Mouse (Mus musculus) heart, embryonic 10.5 days (tissue): Measurements from ENCODE around the gene Cdh22. TPM values are rescaled to one million over a fixed set of nuclear protein-coding genes. Genes with fewer than 3 reads are reported as not detected.

Experiments used
- DNase-seq: peaks from one replicate; pipeline ENCODE4 v3.0.0-alpha.2; 2017; ENCODE audit warnings: low spot score
- H3K27ac ChIP-seq: fragments of 300-500 bp; sonication (generic); 2 replicates; pipeline ENCODE4 v1.5.1; 2016; ENCODE audit warnings: mild to moderate bottlenecking
- H3K27me3 ChIP-seq: fragments of 300-500 bp; sonication (generic); 2 replicates; pipeline ENCODE4 v1.6.1; 2016; ENCODE audit warnings: mild to moderate bottlenecking; ENCODE audit not compliant: poor library complexity, insufficient read depth, severe bottlenecking
- H3K36me3 ChIP-seq: fragments of 300-500 bp; sonication (generic); 2 replicates; pipeline ENCODE4 v1.6.1; 2016; ENCODE audit warnings: mild to moderate bottlenecking, moderate library complexity
- H3K4me1 ChIP-seq: fragments of 300-500 bp; sonication (generic); 2 replicates; pipeline ENCODE4 v1.6.1; 2016; ENCODE audit warnings: mild to moderate bottlenecking
- H3K4me3 ChIP-seq: fragments of 300-500 bp; sonication (generic); 2 replicates; pipeline ENCODE4 v1.5.1; 2016; ENCODE audit warnings: mild to moderate bottlenecking, moderate library complexity
- H3K9me3 ChIP-seq: fragments of 300-500 bp; sonication (generic); 2 replicates; pipeline ENCODE4 v1.6.1; 2016; ENCODE audit warnings: mild to moderate bottlenecking, moderate library complexity
- WGBS: fragments of 180-500 bp; shearing (Covaris S2); methylation state at CpG from one replicate; pipeline ENCODE4 v1.1.7; 2016; 5-methylcytosine and 5-hydroxymethylcytosine counted together
- polyA plus RNA-seq: library from polyadenylated mRNA; unstranded; fragments of >200 nt; fragmentation: Nextera tagmentation; extraction: Ambion mirVana; gene quantifications from 2 replicates; pipeline ENCODE4 v1.2.1, GENCODE M21; 2016

Cdh22 gene
- polyA plus RNA-seq, 1 experiment from 2014 or later = 0.04 TPM

GRCm38 (mm10) chr2:165112149-165112548, 122.5 kb downstream of the Cdh22 start:
- DNase-seq = peak; percentile 90
- Histone ChIP-seq H3K36me3 (no peaks in the 10 kb centered on the region), H3K4me1 (peaks cover 13% of the 10 kb centered on the region), H3K4me3 (peak overlapping the region; percentile 27), H3K27ac (no peak overlapping the region), H3K27me3 (peaks cover 100% of the 10 kb centered on the region), H3K9me3 (no peaks in the 10 kb centered on the region)
- WGBS = 2% methylated on average over 54 of the region's 54 CpGs

DNA sequence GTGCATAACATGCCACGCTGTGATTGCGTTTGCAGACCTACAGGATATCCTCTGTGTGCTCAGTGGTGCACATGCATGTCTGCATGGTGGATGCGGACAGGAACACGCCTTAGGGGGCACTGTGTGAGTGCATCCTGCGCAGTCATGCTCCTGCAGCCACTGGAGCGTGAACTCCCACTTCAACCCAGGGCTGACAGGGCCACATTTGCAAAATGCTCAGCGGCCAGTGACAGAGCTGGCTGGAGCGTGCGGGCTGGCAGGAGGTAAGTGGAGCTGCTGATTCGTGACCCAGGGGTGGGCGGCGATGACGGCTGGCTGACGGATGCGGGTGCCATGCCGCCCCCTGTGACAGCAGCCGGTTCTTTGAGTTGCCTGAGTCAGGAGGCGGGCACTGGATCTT, 128.1 kb downstream of the Cdh22 start:
- Histone ChIP-seq H3K27me3 (peaks cover 100% of the 10 kb centered on the region), H3K9me3 (no peaks in the 10 kb centered on the region), H3K36me3 (no peaks in the 10 kb centered on the region), H3K4me1 (peaks cover 11% of the 10 kb centered on the region), H3K27ac (no peak overlapping the region), H3K4me3 (no peak overlapping the region)
- DNase-seq = no peak
- WGBS = 13% methylated on average over 18 of the region's 18 CpGs

DNA sequence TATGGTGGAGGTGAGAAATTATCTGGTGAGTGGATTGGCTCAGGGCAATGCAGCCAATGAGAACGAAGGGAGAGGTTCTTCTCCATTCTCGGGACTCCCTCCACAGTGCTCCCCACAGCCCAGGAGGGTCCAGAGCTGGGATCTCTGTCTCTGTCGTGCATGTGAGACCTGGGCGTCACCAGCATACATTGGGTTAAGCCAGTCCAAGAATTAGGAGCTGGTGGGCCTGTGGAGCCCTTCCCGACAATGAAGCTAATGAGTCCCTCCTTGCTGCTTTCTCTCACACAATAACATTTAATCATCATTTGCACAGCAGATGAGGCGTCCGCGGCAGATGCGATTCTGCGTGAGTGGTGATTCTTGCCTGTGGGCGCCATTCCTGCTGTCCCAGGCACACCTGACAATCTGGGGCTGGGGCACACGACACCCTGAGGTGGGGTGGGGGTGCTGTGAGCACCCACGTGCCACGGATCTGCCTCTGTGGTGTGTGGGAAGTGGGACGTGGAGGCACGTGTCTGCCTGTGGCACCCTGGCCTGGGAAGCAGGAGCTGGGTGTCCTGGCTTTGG, 129.1 kb downstream of the Cdh22 start:
- Histone ChIP-seq H3K4me3 (no peak overlapping the region), H3K4me1 (peaks cover 21% of the 10 kb centered on the region), H3K27me3 (peaks cover 100% of the 10 kb centered on the region), H3K27ac (no peak overlapping the region), H3K36me3 (no peaks in the 10 kb centered on the region), H3K9me3 (no peaks in the 10 kb centered on the region)
- DNase-seq = no peak
- 78% methylated on average over 16 of the region's 16 CpGs for WGBS

GRCm38 (mm10) chr2:165102920-165103319, 131.7 kb downstream of the Cdh22 start:
- Histone ChIP-seq H3K27ac (no peak overlapping the region), H3K9me3 (no peaks in the 10 kb centered on the region), H3K4me1 (peaks cover 38% of the 10 kb centered on the region), H3K4me3 (no peak overlapping the region), H3K36me3 (no peaks in the 10 kb centered on the region), H3K27me3 (peaks cover 100% of the 10 kb centered on the region)
- 76% methylated on average over 3 of the region's 3 CpGs for WGBS
- DNase-seq = no peak

- H3K36me3 ChIP-seq = no peaks in the 10 kb centered on the region
- no peaks in the 10 kb centered on the region for H3K9me3 ChIP-seq
- WGBS = 2% methylated on average over 6 of the region's 6 CpGs
- peak overlapping the region; percentile 24; the same call in 1 of the 2 replicates for H3K4me3 ChIP-seq
- no peak overlapping the region for H3K27ac ChIP-seq
- H3K4me1 ChIP-seq = peaks cover 39% of the 10 kb centered on the region
- peaks cover 100% of the 10 kb centered on the region for H3K27me3 ChIP-seq
- peak; percentile 92 for DNase-seq
Observed at GRCm38 (mm10) chr2:165100749-165101148, 133.9 kb downstream of the Cdh22 start.

GRCm38 (mm10) chr2:165098861-165099260, 135.8 kb downstream of the Cdh22 start:
- Histone ChIP-seq H3K4me1 (peaks cover 40% of the 10 kb centered on the region), H3K36me3 (no peaks in the 10 kb centered on the region)
- WGBS = 87% methylated on average over 3 of the region's 3 CpGs

GRCm38 (mm10) chr2:165096367-165096766, 138.3 kb downstream of the Cdh22 start:
- no peaks in the 10 kb centered on the region for H3K9me3 ChIP-seq
- no peak for DNase-seq
- no peak overlapping the region for H3K4me3 ChIP-seq
- 15% methylated on average over 10 of the region's 10 CpGs for WGBS
- peaks cover 37% of the 10 kb centered on the region for H3K4me1 ChIP-seq
- H3K36me3 ChIP-seq = no peaks in the 10 kb centered on the region
- H3K27ac ChIP-seq = no peak overlapping the region
- peaks cover 96% of the 10 kb centered on the region for H3K27me3 ChIP-seq

More at GRCm38 (mm10) chr2:165098861-165099260, 135.8 kb downstream of the Cdh22 start:
- Histone ChIP-seq H3K9me3 (no peaks in the 10 kb centered on the region), H3K27ac (no peak overlapping the region), H3K27me3 (peaks cover 100% of the 10 kb centered on the region), H3K4me3 (no peak overlapping the region)
- no peak for DNase-seq

DNA sequence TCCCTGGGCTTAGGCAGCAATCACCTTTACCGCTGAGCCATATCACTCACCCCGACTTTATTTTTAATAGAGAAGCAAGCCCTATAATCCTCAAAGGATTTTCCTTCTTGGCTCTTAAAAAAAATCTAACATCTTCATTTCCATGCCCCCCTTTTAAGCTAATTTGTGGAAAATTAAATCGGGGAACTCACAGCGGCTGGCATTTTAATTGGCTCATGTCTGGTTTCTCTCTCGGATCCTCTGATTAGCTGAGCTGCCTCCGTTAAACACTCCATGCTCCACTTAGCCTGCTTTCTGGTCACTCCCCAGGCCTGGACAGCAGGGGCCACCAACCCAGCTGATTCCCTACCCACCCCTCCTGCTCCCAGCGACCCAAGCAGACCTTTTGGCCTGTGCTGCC, 142.3 kb downstream of the Cdh22 start:
- Histone ChIP-seq H3K4me3 (no peak overlapping the region), H3K27me3 (peaks cover 76% of the 10 kb centered on the region), H3K36me3 (no peaks in the 10 kb centered on the region), H3K4me1 (peaks cover 13% of the 10 kb centered on the region; the same call in 1 of the 2 replicates), H3K9me3 (no peaks in the 10 kb centered on the region), H3K27ac (no peak overlapping the region)
- WGBS = 58% methylated on average over 7 of the region's 7 CpGs
- no peak for DNase-seq

GRCm38 (mm10) chr2:165091433-165091965, 143.2 kb downstream of the Cdh22 start:
- Histone ChIP-seq H3K36me3 (no peaks in the 10 kb centered on the region), H3K27me3 (peaks cover 76% of the 10 kb centered on the region), H3K4me3 (no peak overlapping the region), H3K27ac (no peak overlapping the region), H3K4me1 (peaks cover 11% of the 10 kb centered on the region; the same call in 1 of the 2 replicates), H3K9me3 (no peaks in the 10 kb centered on the region)
- no peak for DNase-seq
- 73% methylated on average over 8 of the region's 8 CpGs for WGBS

GRCm38 (mm10) chr2:165090650-165091049, 144.0 kb downstream of the Cdh22 start, which contains the start of gene 1700025C18Rik:
Gene 1700025C18Rik (minus strand): TSS chr2:165090750.
- Histone ChIP-seq H3K4me1 (0 out of 2 replicates have a peak, but pooled peaks cover 3% of the 10 kb centered on the region), H3K9me3 (no peaks in the 10 kb centered on the region), H3K27me3 (peaks cover 76% of the 10 kb centered on the region), H3K27ac (no peak within 1 kb of the TSS), H3K4me3 (no peak within 1 kb of the TSS), H3K36me3 (no peaks in the 10 kb centered on the region)
- no peak for DNase-seq
- 70% methylated on average over 2 of the region's 2 CpGs for WGBS

DNA sequence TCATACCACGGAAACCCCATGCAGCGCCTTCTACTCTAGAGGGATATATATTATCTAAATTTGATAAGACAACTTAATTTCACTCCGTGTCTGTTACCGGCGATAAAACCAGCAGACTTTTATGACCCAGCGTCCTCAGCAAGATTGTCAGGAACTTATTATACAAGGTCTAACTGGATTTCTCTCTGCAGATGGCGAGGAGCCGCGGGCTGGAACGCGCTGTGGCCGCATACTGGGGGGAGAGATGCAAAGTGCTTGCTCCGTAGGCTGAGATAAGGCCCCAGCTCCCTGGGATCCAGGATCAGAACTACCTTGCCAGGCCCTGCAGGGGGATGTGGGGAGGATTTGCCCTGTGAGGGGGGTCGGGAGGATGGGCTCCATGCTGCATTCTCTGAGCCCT, 145.2 kb downstream of the Cdh22 start:
- Histone ChIP-seq H3K27me3 (peaks cover 72% of the 10 kb centered on the region), H3K27ac (no peak overlapping the region), H3K36me3 (no peaks in the 10 kb centered on the region), H3K4me3 (no peak overlapping the region), H3K4me1 (0 out of 2 replicates have a peak, but pooled peaks cover 3% of the 10 kb centered on the region), H3K9me3 (no peaks in the 10 kb centered on the region)
- WGBS = 28% methylated on average over 14 of the region's 14 CpGs
- no peak for DNase-seq

DNA sequence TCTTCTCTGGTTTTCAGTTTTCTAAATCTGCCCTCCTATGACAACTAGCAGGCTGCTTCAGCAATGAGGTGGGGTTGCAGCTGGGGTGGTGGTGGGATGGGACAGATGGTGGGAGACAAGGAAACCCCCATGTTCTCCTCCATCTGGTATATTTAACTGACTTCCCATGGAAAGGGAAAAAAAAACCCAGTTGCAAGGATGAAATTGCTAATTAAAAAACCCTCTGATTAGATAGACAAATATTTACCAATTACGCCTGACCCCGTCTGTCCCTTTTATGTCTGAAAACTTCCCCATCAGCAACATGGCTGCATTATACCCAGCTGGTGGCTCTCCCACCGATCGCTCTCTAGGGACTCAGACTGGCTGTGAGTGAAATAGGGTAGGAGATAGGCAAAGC, 148.0 kb downstream of the Cdh22 start:
- WGBS = 78% methylated on average over 4 of the region's 4 CpGs
- no peak for DNase-seq
- no peaks in the 10 kb centered on the region for H3K9me3 ChIP-seq
- H3K4me3 ChIP-seq = no peak overlapping the region
- no peak overlapping the region for H3K27ac ChIP-seq
- peaks cover 59% of the 10 kb centered on the region for H3K27me3 ChIP-seq
- no peaks in the 10 kb centered on the region for H3K36me3 ChIP-seq
- no peaks in the 10 kb centered on the region for H3K4me1 ChIP-seq

DNA sequence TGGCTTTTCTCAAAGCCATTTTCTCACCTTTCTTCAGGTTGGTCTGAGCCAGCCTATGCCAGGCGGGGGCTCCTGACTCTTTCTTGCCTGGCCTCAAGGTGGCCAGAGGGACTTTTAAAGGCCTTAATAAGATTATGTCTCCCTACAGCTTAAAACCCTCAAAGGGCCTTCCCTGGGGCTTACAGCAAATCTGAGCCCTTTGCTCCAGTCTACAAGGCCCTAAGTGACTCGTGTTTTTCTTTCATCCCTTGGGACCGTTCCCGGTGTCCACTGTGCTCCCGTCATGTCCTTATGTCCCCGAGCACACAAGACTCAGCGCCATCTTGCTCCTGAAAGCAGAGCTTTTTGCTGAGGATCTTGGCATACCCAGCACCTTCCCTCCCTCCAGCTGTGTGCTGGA, 153.4 kb downstream of the Cdh22 start:
- Histone ChIP-seq H3K36me3 (no peaks in the 10 kb centered on the region), H3K4me3 (no peak overlapping the region), H3K27ac (no peak overlapping the region), H3K4me1 (0 out of 2 replicates have a peak, but pooled peaks cover 6% of the 10 kb centered on the region), H3K27me3 (peaks cover 79% of the 10 kb centered on the region), H3K9me3 (no peaks in the 10 kb centered on the region)
- DNase-seq = no peak
- WGBS = 12% methylated on average over 7 of the region's 7 CpGs
